ENCODE assay signal across 15 mouse cellular contexts in the genomic region with DNA sequence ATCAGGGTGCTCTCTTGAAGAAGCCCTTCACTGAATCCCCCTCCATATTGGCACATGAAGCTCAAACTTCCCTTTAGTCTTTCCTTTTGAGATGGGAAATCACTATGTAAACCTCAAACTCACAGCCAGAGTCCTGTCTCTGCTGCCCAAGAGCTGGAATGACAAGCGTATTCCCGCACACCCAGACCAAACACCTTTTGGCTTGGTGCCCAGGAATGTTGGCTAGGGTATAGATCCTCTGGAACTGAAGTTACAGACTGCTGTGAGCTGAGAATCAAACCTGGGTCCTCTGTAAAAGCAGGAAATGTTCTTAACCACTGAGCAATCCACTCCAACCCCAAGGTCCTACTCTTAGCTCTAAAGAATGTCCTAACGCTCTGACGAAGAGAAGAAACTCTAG. TPM values are rescaled to one million over a fixed set of nuclear protein-coding genes. Genes with fewer than 3 reads are reported as not detected.
DNase-seq lines count a peak whose midpoint lies in the region; ATAC-seq and TF ChIP-seq lines count a peak whose summit lies in the region.
"Had no signal": no experiment of that assay in that cellular context is flagged by ENCODE, and none has a peak within 500 bp of the region (broad histone marks: within the 10 kb centered on the region; RNA-seq: fewer than 3 reads in every experiment).

No protein-coding gene starts in this region.

- H3K27ac ChIP-seq in kidney, embryonic 16.5 days (ENCODE audit: low read length), result no peak overlapping the region
- H3K27ac ChIP-seq in lung, embryonic 14.5 days (ENCODE audit: low read depth), result no peak overlapping the region
- H3K27ac ChIP-seq in heart, embryonic 12.5 days (ENCODE audit: poor library complexity, severe bottlenecking), result no peak overlapping the region
- H3K27ac ChIP-seq: embryonic facial prominence, embryonic 12.5 days; forebrain, embryonic 13.5 days; liver, embryonic 14.5 days; neural tube, embryonic 12.5 days had no signal

- H3K4me3 ChIP-seq in kidney, embryonic 16.5 days (ENCODE audit: low read length), result no peak overlapping the region
- H3K4me3 ChIP-seq in lung, embryonic 14.5 days (ENCODE audit: low read depth, low read length), result no peak overlapping the region
- no peak overlapping the region for H3K4me3 ChIP-seq in heart, embryonic 12.5 days
- H3K4me3 ChIP-seq: embryonic facial prominence, embryonic 12.5 days; forebrain, embryonic 13.5 days; neural tube, embryonic 12.5 days had no signal

- no peak for ATAC-seq in kidney, embryonic 16.5 days (ENCODE audit: low FRiP score, low TSS enrichment)
- no peak for ATAC-seq in lung, embryonic 14.5 days (ENCODE audit: insufficient read depth)
- no peak for ATAC-seq in heart, embryonic 12.5 days (ENCODE audit: insufficient number of reproducible peaks, low FRiP score)
- ATAC-seq: forebrain, embryonic 13.5 days; intestine, postnatal 0 days; Patski had no signal

- no peaks in the 10 kb centered on the region for H3K9me3 ChIP-seq in kidney, embryonic 16.5 days (ENCODE audit: low read length)
- no peaks in the 10 kb centered on the region for H3K9me3 ChIP-seq in lung, embryonic 14.5 days (ENCODE audit: low read depth, low read length)
- no peaks in the 10 kb centered on the region for H3K9me3 ChIP-seq in heart, embryonic 12.5 days (replicated peaks)
- H3K9me3 ChIP-seq: embryonic facial prominence, embryonic 12.5 days; forebrain, embryonic 13.5 days; neural tube, embryonic 12.5 days had no signal

- 80% methylated on average over 4 of the region's 4 CpGs for WGBS in kidney, embryonic 16.5 days
- WGBS in lung, embryonic 14.5 days, result 75% methylated on average over 4 of the region's 4 CpGs
- 74% methylated on average over 4 of the region's 4 CpGs for WGBS in heart, embryonic 12.5 days

- no peak for TF ChIP-seq CTCF in lung, embryonic 14.5 days (IDR thresholded peaks at IDR 0.05; ENCODE audit: low read depth)

- peaks cover 79% of the 10 kb centered on the region for H3K36me3 ChIP-seq in kidney, embryonic 16.5 days (ENCODE audit: insufficient read depth, low read length)
- peaks cover 94% of the 10 kb centered on the region for H3K36me3 ChIP-seq in lung, embryonic 14.5 days (ENCODE audit: insufficient read depth)
- H3K36me3 ChIP-seq in heart, embryonic 12.5 days, result peaks cover 93% of the 10 kb centered on the region

- H3K4me2 ChIP-seq in kidney, embryonic 16.5 days (replicated peaks; ENCODE audit: low read depth, low read length), result no peak overlapping the region
- H3K4me2 ChIP-seq in lung, embryonic 14.5 days, result no peak overlapping the region
- no peak overlapping the region for H3K4me2 ChIP-seq in heart, embryonic 12.5 days
- H3K4me2 ChIP-seq: embryonic facial prominence, embryonic 12.5 days; forebrain, embryonic 13.5 days; midbrain, embryonic 11.5 days; neural tube, embryonic 12.5 days had no signal

- no peak overlapping the region for H3K9ac ChIP-seq in kidney, embryonic 16.5 days (replicated peaks; ENCODE audit: low read length)
- no peak overlapping the region for H3K9ac ChIP-seq in lung, embryonic 14.5 days
- no peak overlapping the region for H3K9ac ChIP-seq in heart, embryonic 12.5 days
- H3K9ac ChIP-seq: embryonic facial prominence, embryonic 12.5 days; forebrain, embryonic 13.5 days; liver, embryonic 14.5 days; neural tube, embryonic 12.5 days had no signal

- peak; percentile 21 for DNase-seq in cerebellum, adult 8-10 months
- DNase-seq in cerebellum, adult 11-12 months, result no peak
- DNase-seq in kidney, adult 9 months, result peak; percentile 50
- DNase-seq in NIH3T3 (ENCODE audit: low read depth), result peak; percentile 37
- DNase-seq in lung, embryonic 14.5 days, result peak; percentile 52
- DNase-seq in thymus, postnatal 14 days, result no peak

- no peaks in the 10 kb centered on the region for H3K4me1 ChIP-seq in kidney, embryonic 16.5 days (ENCODE audit: insufficient read depth, low read length)
- H3K4me1 ChIP-seq in lung, embryonic 14.5 days (ENCODE audit: insufficient read depth), result no peaks in the 10 kb centered on the region
- H3K4me1 ChIP-seq in heart, embryonic 12.5 days (replicated peaks), result peaks cover 6% of the 10 kb centered on the region; the same call in 1 of the 2 replicates
- H3K4me1 ChIP-seq: embryonic facial prominence, embryonic 12.5 days; forebrain, embryonic 13.5 days; neural tube, embryonic 12.5 days had no signal

- no peaks in the 10 kb centered on the region for H3K27me3 ChIP-seq in kidney, embryonic 16.5 days (ENCODE audit: insufficient read depth, low read length)
- no peaks in the 10 kb centered on the region for H3K27me3 ChIP-seq in lung, embryonic 14.5 days (ENCODE audit: insufficient read depth, low read length)
- H3K27me3 ChIP-seq in heart, embryonic 12.5 days (replicated peaks), result no peaks in the 10 kb centered on the region
- H3K27me3 ChIP-seq: embryonic facial prominence, embryonic 12.5 days; forebrain, embryonic 13.5 days; neural tube, embryonic 12.5 days; Patski had no signal

RNA-seq across cellular contexts. Expression of gene Ttc36, which starts 29.5 kb away (rescaled TPM):
- 161 and 182 TPM in 2 replicates for polyA plus RNA-seq in kidney, embryonic 16.5 days (2015; fragmentation: Nextera tagmentation; extraction: Ambion mirVana)
- polyA plus RNA-seq in lung, embryonic 14.5 days (2014; fragmentation: Nextera tagmentation; extraction: Ambion mirVana), result 0.91 TPM in 1 of 2 replicates, not detected in the other
- not detected in 2 replicates for polyA plus RNA-seq in heart, embryonic 12.5 days (2016; fragmentation: Nextera tagmentation; extraction: Ambion mirVana)
- polyA plus RNA-seq: forebrain, embryonic 13.5 days; midbrain, embryonic 11.5 days; neural tube, embryonic 12.5 days had no signal

RNA-seq across cellular contexts. Expression of gene Tmem25, which starts 33.2 kb away (rescaled TPM):
- 34.9 and 40.4 TPM in 2 replicates for polyA plus RNA-seq in kidney, embryonic 16.5 days (2015; fragmentation: Nextera tagmentation; extraction: Ambion mirVana)
- 0.80 and 0.85 TPM in 2 replicates for polyA plus RNA-seq in lung, embryonic 14.5 days (2014; fragmentation: Nextera tagmentation; extraction: Ambion mirVana)
- polyA plus RNA-seq in heart, embryonic 12.5 days (2016; fragmentation: Nextera tagmentation; extraction: Ambion mirVana), result 2.2 and 2.4 TPM in 2 replicates

RNA-seq across cellular contexts. Expression of gene Kmt2a, which starts 48.7 kb away (rescaled TPM):
- 10.8 and 13.5 TPM in 2 replicates for polyA plus RNA-seq in kidney, embryonic 16.5 days (2015; fragmentation: Nextera tagmentation; extraction: Ambion mirVana)
- 14.4 and 14.7 TPM in 2 replicates for polyA plus RNA-seq in lung, embryonic 14.5 days (2014; fragmentation: Nextera tagmentation; extraction: Ambion mirVana)
- polyA plus RNA-seq in heart, embryonic 12.5 days (2016; fragmentation: Nextera tagmentation; extraction: Ambion mirVana), result 11.9 and 12.0 TPM in 2 replicates

Comparison
In these comparisons a context has a peak if more than half of its experiments do, and no peak if none do; other contexts are left out.
1. DNase-seq: peak in cerebellum, adult 8-10 months (single experiment), kidney, adult 9 months (single experiment), NIH3T3 (single experiment) and lung, embryonic 14.5 days (single experiment); none in cerebellum, adult 11-12 months (single experiment) and thymus, postnatal 14 days (single experiment).
2. RNA of gene Ttc36, which starts 29.5 kb away (polyA plus RNA-seq): 161 to 182 TPM in kidney, embryonic 16.5 days; 0.91 TPM in lung, embryonic 14.5 days and not detected in heart, embryonic 12.5 days; every median in the first group is over 10 times any median in the second.
3. RNA of gene Tmem25, which starts 33.2 kb away (polyA plus RNA-seq): 34.9 to 40.4 TPM in kidney, embryonic 16.5 days; 2.2 to 2.4 TPM in heart, embryonic 12.5 days and 0.80 to 0.85 TPM in lung, embryonic 14.5 days; every median in the first group is over 10 times any median in the second.